Mouse (Mus musculus) B cell, adult (primary cell): ENCODE data around the gene Wfdc15b. TPM values are rescaled to one million over a fixed set of nuclear protein-coding genes. Genes with fewer than 3 reads are reported as not detected.

Experiments
- total RNA-seq: library from RNA; stranded (reverse); gene quantifications from 4 replicates; pipeline ENCODE4 v1.2.4, GENCODE M21; 2023; ENCODE audit not compliant: inconsistent age

Wfdc15b gene
- total RNA-seq = not detected in 4 replicates

GRCm38 (mm10) chr2:164221522-164221921, at the start of gene Wfdc15b:
TSS of gene Wfdc15b (minus strand) at chr2:164221660.

GRCm38 (mm10) chr2:164256540-164256939, 35.1 kb upstream of the Wfdc15b start, which contains the start of gene Svs3b:
TSS of gene Svs3b (minus strand) at chr2:164256640.

GRCm38 (mm10) chr2:164238366-164238765, 16.9 kb upstream of the Wfdc15b start, which contains the start of gene Svs2:
TSS of gene Svs2 (minus strand) at chr2:164238466.

GRCm38 (mm10) chr2:164199626-164200327, 21.7 kb downstream of the Wfdc15b start, which contains the start of gene Wfdc15a:
TSS of gene Wfdc15a (minus strand) at chr2:164200130.

GRCm38 (mm10) chr2:164190576-164190975, 30.9 kb downstream of the Wfdc15b start, which contains the start of gene Wfdc12:
TSS of gene Wfdc12 (minus strand) at chr2:164190608.

GRCm38 (mm10) chr2:164182692-164183255, 38.7 kb downstream of the Wfdc15b start, which contains the start of gene Wfdc5:
TSS of gene Wfdc5 (minus strand) at chr2:164182742.

GRCm38 (mm10) chr2:164170902-164171301, 50.6 kb downstream of the Wfdc15b start, which contains the start of gene Kcns1:
TSS of gene Kcns1 (minus strand) at chr2:164171113.

Other genes with a start within 250 kb of the Wfdc15b start
- gene Ywhab, start 226.7 kb downstream of the Wfdc15b start, total RNA-seq = 104 to 114 TPM (median 108 TPM) in 4 replicates
- 2.7 to 4.5 TPM (median 3.1 TPM) in 4 replicates for gene Pabpc1l, start 196.2 kb downstream of the Wfdc15b start, total RNA-seq
- gene Stk4, start 151.3 kb downstream of the Wfdc15b start, total RNA-seq = 199 to 244 TPM (median 233 TPM) in 4 replicates
- 76.7 to 79.8 TPM (median 78.3 TPM) in 4 replicates for gene Tomm34, start 150.5 kb downstream of the Wfdc15b start, total RNA-seq
- not detected in 4 replicates for gene Kcns1, start 50.5 kb downstream of the Wfdc15b start, total RNA-seq
- not detected in 4 replicates for gene Wfdc5, start 38.9 kb downstream of the Wfdc15b start, total RNA-seq
- gene Wfdc12, start 31.1 kb downstream of the Wfdc15b start, total RNA-seq = not detected in 4 replicates
- gene Wfdc15a, start 21.5 kb downstream of the Wfdc15b start, total RNA-seq = not detected in 4 replicates
- not detected in 4 replicates for gene Svs2, start 16.8 kb upstream of the Wfdc15b start, total RNA-seq
- gene Svs3b, start 35.0 kb upstream of the Wfdc15b start, total RNA-seq = not detected in 4 replicates
- gene Svs4, start 56.8 kb upstream of the Wfdc15b start, total RNA-seq = not detected in 4 replicates
- not detected in 4 replicates for gene Svs3a, start 67.6 kb upstream of the Wfdc15b start, total RNA-seq
- gene Svs6, start 95.1 kb upstream of the Wfdc15b start, total RNA-seq = not detected in 4 replicates
- 1.7 TPM in 1 of 4 replicates, not detected in the others for gene Svs5, start 111.1 kb upstream of the Wfdc15b start, total RNA-seq
- 6.4 to 8.2 TPM (median 6.7 TPM) in 4 replicates for gene Slpi, start 167.4 kb upstream of the Wfdc15b start, total RNA-seq
- 0.24 to 0.69 TPM (median 0.34 TPM) in 4 replicates for gene Rbpjl, start 181.5 kb upstream of the Wfdc15b start, total RNA-seq
- 0.35 to 0.83 TPM (median 0.39 TPM) in 3 of 4 replicates, not detected in the other for gene Matn4, start 183.5 kb upstream of the Wfdc15b start, total RNA-seq
- gene Sdc4, start 222.2 kb upstream of the Wfdc15b start, total RNA-seq = 173 to 196 TPM (median 177 TPM) in 4 replicates
- 52.1 to 63.2 TPM (median 59.2 TPM) in 4 replicates for gene Sys1, start 235.3 kb upstream of the Wfdc15b start, total RNA-seq
- gene Gm20458, start 239.3 kb upstream of the Wfdc15b start, total RNA-seq = 2.1 to 5.1 TPM in 2 of 4 replicates, not detected in the others